Comparison of ENCODE assay signal across 10 mouse cellular contexts in the genomic region with DNA sequence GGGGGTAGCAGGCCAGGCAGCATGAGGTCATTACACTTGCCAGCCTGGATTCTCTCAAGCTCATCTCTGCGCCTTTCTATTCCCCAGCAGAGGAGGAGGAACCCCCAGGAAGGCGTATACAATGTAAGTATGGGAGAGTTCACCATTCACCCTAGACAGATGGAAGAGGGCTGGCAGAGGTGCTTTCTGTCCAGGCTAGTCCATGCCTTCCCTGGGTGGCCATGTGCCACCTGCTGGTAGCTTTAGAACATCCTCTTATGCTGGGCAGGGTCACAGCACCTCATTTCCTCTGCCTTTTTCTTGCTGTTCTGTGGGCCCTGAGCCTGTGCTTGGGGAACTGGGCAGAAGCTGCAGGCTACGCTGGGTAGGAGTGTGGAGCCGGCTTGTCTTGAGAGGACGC.
DNase-seq lines count a peak whose midpoint lies in the region; ATAC-seq and TF ChIP-seq lines count a peak whose summit lies in the region.
"Had no signal": no experiment of that assay in that cellular context is flagged by ENCODE, and none has a peak within 500 bp of the region (broad histone marks: within the 10 kb centered on the region; RNA-seq: fewer than 3 reads in every experiment).

No protein-coding gene starts in this region.

- H3K4me2 ChIP-seq in forebrain, embryonic 11.5 days (ENCODE audit: low read depth, low read length, severe bottlenecking): no peak overlapping the region
- no peak overlapping the region for H3K4me2 ChIP-seq in forebrain, embryonic 13.5 days
- H3K4me2 ChIP-seq in lung, embryonic 15.5 days: no peak overlapping the region
- H3K4me2 ChIP-seq: heart, embryonic 15.5 days had no signal

- H3K27me3 ChIP-seq in forebrain, embryonic 11.5 days (ENCODE audit: control insufficient read depth, insufficient read depth, low read length): 0 out of 2 replicates have a peak, but pooled peaks cover 2% of the 10 kb centered on the region
- H3K27me3 ChIP-seq in forebrain, embryonic 13.5 days: peaks cover 4% of the 10 kb centered on the region
- no peaks in the 10 kb centered on the region for H3K27me3 ChIP-seq in lung, embryonic 15.5 days
- H3K27me3 ChIP-seq: heart, embryonic 15.5 days had no signal

- peak; percentile 50 for DNase-seq in forebrain, embryonic 11.5 days (ENCODE audit: low spot score)
- DNase-seq in lung, adult 18-20 months: no peak
- DNase-seq in cerebellum, postnatal 25 days: no peak
- DNase-seq in adrenal gland, adult 2 months: no peak
- DNase-seq: lung, postnatal 36 days had no signal

- H3K27ac ChIP-seq in forebrain, embryonic 11.5 days (ENCODE audit: low read depth, low read length): no peak overlapping the region
- no peak overlapping the region for H3K27ac ChIP-seq in forebrain, embryonic 13.5 days
- no peak overlapping the region for H3K27ac ChIP-seq in lung, embryonic 15.5 days
- H3K27ac ChIP-seq in embryonic fibroblast, embryonic 13.5 days (ENCODE audit: insufficient read depth, low read length): no peak overlapping the region
- H3K27ac ChIP-seq: heart, embryonic 15.5 days had no signal

- 88% methylated on average over 5 of the region's 5 CpGs for WGBS in forebrain, embryonic 11.5 days
- WGBS in forebrain, embryonic 13.5 days: 87% methylated on average over 5 of the region's 5 CpGs
- WGBS in lung, embryonic 15.5 days: 85% methylated on average over 5 of the region's 5 CpGs

- no peak overlapping the region for H3K4me3 ChIP-seq in forebrain, embryonic 11.5 days (ENCODE audit: low read depth, low read length)
- H3K4me3 ChIP-seq in forebrain, embryonic 13.5 days: no peak overlapping the region
- no peak overlapping the region for H3K4me3 ChIP-seq in lung, embryonic 15.5 days
- no peak overlapping the region for H3K4me3 ChIP-seq in embryonic fibroblast, embryonic 13.5 days (ENCODE audit: insufficient read depth, low read length)
- H3K4me3 ChIP-seq: heart, embryonic 15.5 days had no signal

- no peaks in the 10 kb centered on the region for H3K36me3 ChIP-seq in forebrain, embryonic 11.5 days (ENCODE audit: control insufficient read depth, insufficient read depth, low read length)
- H3K36me3 ChIP-seq in forebrain, embryonic 13.5 days (ENCODE audit: poor library complexity, severe bottlenecking): no peaks in the 10 kb centered on the region
- no peaks in the 10 kb centered on the region for H3K36me3 ChIP-seq in lung, embryonic 15.5 days
- H3K36me3 ChIP-seq: heart, embryonic 15.5 days had no signal

- no peaks in the 10 kb centered on the region for H3K4me1 ChIP-seq in forebrain, embryonic 11.5 days (replicated peaks; ENCODE audit: control insufficient read depth, insufficient read depth, low read length)
- peaks cover 16% of the 10 kb centered on the region for H3K4me1 ChIP-seq in forebrain, embryonic 13.5 days
- no peaks in the 10 kb centered on the region for H3K4me1 ChIP-seq in lung, embryonic 15.5 days
- H3K4me1 ChIP-seq in embryonic fibroblast, embryonic 13.5 days (ENCODE audit: control insufficient read depth, insufficient read depth, low read length): no peaks in the 10 kb centered on the region

- TF ChIP-seq POLR2A in embryonic fibroblast, embryonic 13.5 days (IDR thresholded peaks at IDR 0.05; ENCODE audit: low read depth, low read length): no peak

- H3K9ac ChIP-seq in forebrain, embryonic 11.5 days (ENCODE audit: low read length): no peak overlapping the region
- no peak overlapping the region for H3K9ac ChIP-seq in forebrain, embryonic 13.5 days
- H3K9ac ChIP-seq in lung, embryonic 15.5 days: no peak overlapping the region
- H3K9ac ChIP-seq: heart, embryonic 15.5 days had no signal

- TF ChIP-seq CTCF in embryonic fibroblast, embryonic 13.5 days (IDR thresholded peaks at IDR 0.05; ENCODE audit: borderline replicate concordance, insufficient read depth, low read length): peak; percentile 34; the same call in 1 of the 2 replicates

- no peaks in the 10 kb centered on the region for H3K9me3 ChIP-seq in forebrain, embryonic 11.5 days (ENCODE audit: control insufficient read depth, low read length)
- no peaks in the 10 kb centered on the region for H3K9me3 ChIP-seq in forebrain, embryonic 13.5 days (replicated peaks)
- H3K9me3 ChIP-seq in lung, embryonic 15.5 days: no peaks in the 10 kb centered on the region
- H3K9me3 ChIP-seq: heart, embryonic 15.5 days had no signal

- ATAC-seq in forebrain, embryonic 11.5 days (replicated peaks; ENCODE audit: low FRiP score): no peak
- ATAC-seq in forebrain, embryonic 13.5 days: no peak
- 0 out of 2 replicates have a peak, but pooled peaks have one; percentile 53 for ATAC-seq in lung, embryonic 15.5 days (ENCODE audit: borderline replicate concordance, extremely low read depth, low FRiP score, low TSS enrichment)
- ATAC-seq in neutrophil, adult 5-6 weeks (ENCODE audit: extremely low read depth, insufficient number of reproducible peaks, low FRiP score, poor library complexity, severe bottlenecking): peak; percentile 32; the same call in 1 of the 2 replicates

Comparison
In these comparisons a context has a peak if more than half of its experiments do, and no peak if none do; other contexts are left out.
1. ATAC-seq: peak in lung, embryonic 15.5 days (single experiment) and neutrophil, adult 5-6 weeks (single experiment); none in forebrain, embryonic 11.5 days (single experiment) and forebrain, embryonic 13.5 days (single experiment).